Mouse (Mus musculus): Measurements from ENCODE around the gene Gm10842. TPM values are rescaled to one million over a fixed set of nuclear protein-coding genes. Genes with fewer than 3 reads are reported as not detected.

Gene Gm10842
- polyA plus RNA-seq, 1 experiment: not detected

DNA sequence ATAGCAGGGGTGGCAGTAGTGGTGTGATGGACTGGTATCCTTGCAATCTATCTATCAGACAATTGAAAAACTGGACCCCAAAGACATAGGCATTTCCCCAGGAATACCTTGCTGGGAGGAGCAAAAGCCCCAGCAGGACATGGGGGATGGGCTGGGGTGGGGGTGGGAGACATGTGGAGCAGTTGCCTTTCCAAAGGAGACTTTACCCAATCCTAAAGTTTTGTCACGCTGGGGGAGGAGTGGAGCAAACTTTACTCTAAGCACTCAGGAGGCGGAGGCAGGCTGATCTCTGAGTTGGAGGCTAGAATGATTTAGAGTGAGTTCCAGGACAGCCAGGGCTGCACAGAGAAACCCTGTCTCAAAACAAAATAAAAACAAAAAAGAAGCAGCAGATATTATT is 14.7 kb downstream of the Gm10842 start:
- DNase-seq (ENCODE audit: low read depth in 1 of 2, low spot score in 2 of 2): no peak
- no peak overlapping the region for H3K27ac ChIP-seq (ENCODE audit: insufficient read depth, low read length)
- H3K4me3 ChIP-seq (ENCODE audit: extremely low read depth, insufficient read depth, insufficient read length): no peak overlapping the region
- WGBS: 90% methylated on average over 2 of the region's 2 CpGs
- H3K4me1 ChIP-seq (ENCODE audit: control insufficient read depth, insufficient read depth, insufficient read length): no peaks in the 10 kb centered on the region
- H3K36me3 ChIP-seq (ENCODE audit: control insufficient read depth, insufficient read depth, low read length): no peaks in the 10 kb centered on the region
- H3K27me3 ChIP-seq (ENCODE audit: control insufficient read depth, insufficient read depth, low read length): no peaks in the 10 kb centered on the region
- TF ChIP-seq POLR2A (IDR thresholded peaks at IDR 0.05; ENCODE audit: low read depth, low read length) (no peak), CTCF (IDR thresholded peaks at IDR 0.05; ENCODE audit: extremely low read depth, insufficient read depth, insufficient read length, insufficient replicate concordance) (no peak)

DNA sequence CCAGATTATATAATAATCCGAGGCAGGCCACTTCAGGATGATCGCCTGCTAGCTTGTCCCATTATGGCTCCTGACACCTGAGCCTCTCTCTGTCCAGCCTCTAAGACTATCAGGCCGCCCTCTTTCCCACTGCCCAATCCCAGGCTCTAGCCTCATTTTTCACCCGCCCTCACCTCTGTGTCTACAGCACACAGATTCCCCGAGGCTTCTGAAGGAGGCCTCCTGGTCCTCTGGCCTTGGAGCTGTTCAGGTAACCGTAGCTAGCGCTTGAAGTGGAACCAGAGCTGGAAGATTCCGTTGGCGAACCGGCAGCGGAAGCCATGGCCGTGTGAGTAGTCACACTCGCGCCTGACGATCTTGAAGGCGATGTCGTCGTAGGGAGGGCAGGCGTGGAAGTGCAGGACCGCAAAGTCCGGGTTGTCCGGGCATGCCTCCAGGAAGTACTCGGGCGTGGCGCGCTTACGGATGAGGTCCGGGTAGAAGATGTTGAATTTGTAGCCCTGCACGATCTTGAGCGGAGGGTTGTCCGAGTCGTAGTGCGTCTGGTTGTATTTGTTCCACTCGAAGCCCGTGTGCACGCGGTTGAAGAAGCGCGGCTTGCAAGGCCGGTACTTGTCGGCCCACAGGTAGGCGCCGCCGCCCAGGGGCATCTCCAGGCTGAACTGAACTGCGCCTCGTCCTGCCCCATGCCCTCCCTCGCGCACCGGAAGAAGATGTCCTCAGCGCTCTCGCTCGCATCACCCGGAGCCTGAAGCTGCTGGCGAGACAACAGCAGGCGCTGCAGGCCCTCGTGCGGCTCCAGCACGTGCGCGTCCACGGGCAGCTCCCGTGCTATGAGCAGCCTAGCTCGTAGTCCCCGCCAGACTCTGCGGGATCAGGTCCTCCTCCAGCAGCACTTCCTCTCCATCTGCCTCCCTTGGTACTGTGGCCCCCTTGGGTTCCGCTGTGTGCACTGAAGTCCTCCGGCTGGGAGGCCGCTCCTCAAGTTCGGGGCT is 18.1 kb downstream of the Gm10842 start:
- no peak for DNase-seq (ENCODE audit: low read depth in 1 of 2, low spot score in 2 of 2)
- WGBS: 90% methylated on average over 69 of the region's 69 CpGs
- no peaks in the 10 kb centered on the region for H3K27me3 ChIP-seq (ENCODE audit: control insufficient read depth, insufficient read depth, low read length)
- no peaks in the 10 kb centered on the region for H3K36me3 ChIP-seq (ENCODE audit: control insufficient read depth, insufficient read depth, low read length)
- TF ChIP-seq POLR2A (IDR thresholded peaks at IDR 0.05; ENCODE audit: low read depth, low read length) (no peak), CTCF (IDR thresholded peaks at IDR 0.05; ENCODE audit: extremely low read depth, insufficient read depth, insufficient read length, insufficient replicate concordance) (no peak)
- no peaks in the 10 kb centered on the region for H3K4me1 ChIP-seq (ENCODE audit: control insufficient read depth, insufficient read depth, insufficient read length)
- H3K4me3 ChIP-seq (ENCODE audit: extremely low read depth, insufficient read depth, insufficient read length): no peak overlapping the region
- no peak overlapping the region for H3K27ac ChIP-seq (ENCODE audit: insufficient read depth, low read length)

- DNase-seq (ENCODE audit: low read depth in 1 of 2, low spot score in 2 of 2): no peak
- Histone ChIP-seq H3K36me3 (ENCODE audit: control insufficient read depth, insufficient read depth, low read length) (no peaks in the 10 kb centered on the region), H3K27me3 (ENCODE audit: control insufficient read depth, insufficient read depth, low read length) (no peaks in the 10 kb centered on the region), H3K4me3 (ENCODE audit: extremely low read depth, insufficient read depth, insufficient read length) (no peak overlapping the region), H3K4me1 (ENCODE audit: control insufficient read depth, insufficient read depth, insufficient read length) (no peaks in the 10 kb centered on the region), H3K27ac (ENCODE audit: insufficient read depth, low read length) (no peak overlapping the region)
- 89% methylated on average over 10 of the region's 10 CpGs for WGBS
- no peak for TF ChIP-seq POLR2A (IDR thresholded peaks at IDR 0.05; ENCODE audit: low read depth, low read length)
- no peak for TF ChIP-seq CTCF (IDR thresholded peaks at IDR 0.05; ENCODE audit: extremely low read depth, insufficient read depth, insufficient read length, insufficient replicate concordance)
Observed at GRCm38 (mm10) chr11:105166780-105167179, 20.1 kb downstream of the Gm10842 start.

- WGBS: 86% methylated on average over 2 of the region's 2 CpGs
- Histone ChIP-seq H3K27ac (ENCODE audit: insufficient read depth, low read length) (no peak within 1 kb of the TSS), H3K4me1 (ENCODE audit: control insufficient read depth, insufficient read depth, insufficient read length) (peaks cover 8% of the 10 kb centered on the region), H3K27me3 (ENCODE audit: control insufficient read depth, insufficient read depth, low read length) (no peaks in the 10 kb centered on the region), H3K36me3 (ENCODE audit: control insufficient read depth, insufficient read depth, low read length) (no peaks in the 10 kb centered on the region), H3K4me3 (ENCODE audit: extremely low read depth, insufficient read depth, insufficient read length) (no peak within 1 kb of the TSS)
- DNase-seq (ENCODE audit: low read depth in 1 of 2, low spot score in 2 of 2): no peak
- no peak for TF ChIP-seq POLR2A (IDR thresholded peaks at IDR 0.05; ENCODE audit: low read depth, low read length)
- no peak for TF ChIP-seq CTCF (IDR thresholded peaks at IDR 0.05; ENCODE audit: extremely low read depth, insufficient read depth, insufficient read length, insufficient replicate concordance)
Observed at GRCm38 (mm10) chr11:105178516-105178915, 31.8 kb downstream of the Gm10842 start, which contains the start of gene Tlk2. Gene Tlk2 (plus strand): TSS chr11:105178807.

DNA sequence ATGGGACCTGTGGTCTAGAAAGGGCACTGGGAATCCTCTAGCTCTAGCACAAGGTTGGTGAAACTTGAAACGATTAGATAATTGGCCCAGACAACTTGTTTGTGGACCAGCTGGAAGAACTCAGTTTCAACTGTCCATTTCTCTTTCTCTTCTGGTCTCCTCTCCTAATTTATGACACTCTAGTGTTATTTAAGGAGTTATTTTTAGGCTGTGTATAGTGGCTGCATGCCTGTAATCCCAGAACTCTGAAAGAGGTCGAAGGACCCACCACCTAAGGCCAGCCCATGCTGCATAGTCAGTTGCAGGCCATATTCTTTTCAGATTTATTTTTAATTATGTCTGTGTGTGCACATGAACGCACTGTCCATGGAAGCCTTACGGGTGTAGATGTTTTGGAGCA is 32.8 kb downstream of the Gm10842 start:
- no peaks in the 10 kb centered on the region for H3K27me3 ChIP-seq (ENCODE audit: control insufficient read depth, insufficient read depth, low read length)
- 83% methylated on average over 4 of the region's 4 CpGs for WGBS
- H3K36me3 ChIP-seq (ENCODE audit: control insufficient read depth, insufficient read depth, low read length): peaks cover 2% of the 10 kb centered on the region; the same call in 1 of the 2 replicates
- no peak for DNase-seq (ENCODE audit: low read depth in 1 of 2, low spot score in 2 of 2)
- peaks cover 8% of the 10 kb centered on the region for H3K4me1 ChIP-seq (ENCODE audit: control insufficient read depth, insufficient read depth, insufficient read length)
- H3K27ac ChIP-seq (ENCODE audit: insufficient read depth, low read length): no peak overlapping the region
- no peak overlapping the region for H3K4me3 ChIP-seq (ENCODE audit: extremely low read depth, insufficient read depth, insufficient read length)
- TF ChIP-seq POLR2A (IDR thresholded peaks at IDR 0.05; ENCODE audit: low read depth, low read length) (no peak), CTCF (IDR thresholded peaks at IDR 0.05; ENCODE audit: extremely low read depth, insufficient read depth, insufficient read length, insufficient replicate concordance) (no peak)

DNA sequence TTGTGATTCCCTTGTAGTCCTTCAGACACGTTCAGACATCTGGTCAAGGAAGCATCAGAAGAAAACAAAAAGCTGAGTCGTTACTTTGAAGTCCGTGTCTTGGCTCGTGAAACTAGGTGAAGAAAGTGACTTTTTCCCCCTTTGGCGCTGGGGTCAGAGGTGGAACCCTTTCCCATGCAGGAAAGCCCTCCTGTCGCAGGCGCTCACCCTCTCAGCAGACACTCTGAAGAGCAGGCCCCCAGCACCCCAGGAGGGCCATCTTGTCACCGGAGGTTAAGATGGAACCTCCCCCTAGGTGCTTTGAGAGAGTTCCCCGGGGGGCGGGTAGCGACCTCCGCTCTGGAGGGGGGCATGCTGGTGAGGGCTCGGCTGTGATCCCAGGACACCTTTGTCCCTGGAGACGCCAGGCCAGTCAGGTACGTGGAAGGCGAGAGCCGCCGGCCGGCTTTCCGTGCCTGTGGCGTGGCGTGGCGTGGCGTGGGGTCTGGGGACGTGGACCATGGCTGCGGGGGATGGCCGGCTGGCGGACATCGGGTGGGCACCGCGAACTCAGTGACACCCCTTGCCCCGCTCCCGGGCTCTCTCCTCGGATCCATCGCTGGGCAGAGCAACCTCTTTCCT is 33.9 kb downstream of the Gm10842 start:
- H3K27ac ChIP-seq (ENCODE audit: insufficient read depth, low read length): peak overlapping the region; percentile 95
- TF ChIP-seq POLR2A (IDR thresholded peaks at IDR 0.05; ENCODE audit: low read depth, low read length) (no peak), CTCF (IDR thresholded peaks at IDR 0.05; ENCODE audit: extremely low read depth, insufficient read depth, insufficient read length, insufficient replicate concordance) (no peak)
- peaks cover 8% of the 10 kb centered on the region for H3K4me1 ChIP-seq (ENCODE audit: control insufficient read depth, insufficient read depth, insufficient read length)
- 2% methylated on average over 35 of the region's 35 CpGs for WGBS
- no peaks in the 10 kb centered on the region for H3K27me3 ChIP-seq (ENCODE audit: control insufficient read depth, insufficient read depth, low read length)
- DNase-seq (ENCODE audit: low read depth in 1 of 2, low spot score in 2 of 2): peak in 1 of 2 experiments; percentile 24
- H3K36me3 ChIP-seq (ENCODE audit: control insufficient read depth, insufficient read depth, low read length): peaks cover 3% of the 10 kb centered on the region
- peak overlapping the region; percentile 85 for H3K4me3 ChIP-seq (ENCODE audit: extremely low read depth, insufficient read depth, insufficient read length)
